Mouse (Mus musculus): ENCODE data around the gene Cacna2d1. TPM values are rescaled to one million over a fixed set of nuclear protein-coding genes. Genes with fewer than 3 reads are reported as not detected.
A peak's percentile ranks its signal among the peaks of the same experiment; 100 is the strongest.

Cacna2d1 gene
- polyA plus RNA-seq, 1 experiment: 27.2 TPM

- peaks cover 5% of the 10 kb centered on the region for H3K36me3 ChIP-seq (ENCODE audit: control insufficient read depth, insufficient read depth)
- no peak overlapping the region for H3K4me2 ChIP-seq (ENCODE audit: low read depth)
- TF ChIP-seq SRF (IDR thresholded peaks at IDR 0.05; ENCODE audit: control insufficient read depth, insufficient read length, low read depth) (no peak), E2F4 (IDR thresholded peaks at IDR 0.05; ENCODE audit: insufficient read depth) (no peak)
- no peak overlapping the region for H3K4me3 ChIP-seq
- no peaks in the 10 kb centered on the region for H3K27me3 ChIP-seq (ENCODE audit: control insufficient read depth, insufficient read depth, insufficient read length)
- H3ac ChIP-seq (ENCODE audit: control insufficient read depth, insufficient read length): no peak overlapping the region
- H3K79me2 ChIP-seq (ENCODE audit: control insufficient read depth, insufficient read depth): peaks cover 26% of the 10 kb centered on the region
These were observed 44.7 kb downstream of the Cacna2d1 start for GRCm38 (mm10) chr5:15979225-15979624.

- H3ac ChIP-seq (ENCODE audit: control insufficient read depth, insufficient read length): no peak overlapping the region
- peaks cover 1% of the 10 kb centered on the region for H3K36me3 ChIP-seq (ENCODE audit: control insufficient read depth, insufficient read depth)
- H3K4me2 ChIP-seq (ENCODE audit: low read depth): no peak overlapping the region
- no peak overlapping the region for H3K4me3 ChIP-seq
- H3K79me2 ChIP-seq (ENCODE audit: control insufficient read depth, insufficient read depth): peaks cover 28% of the 10 kb centered on the region
- no peaks in the 10 kb centered on the region for H3K27me3 ChIP-seq (ENCODE audit: control insufficient read depth, insufficient read depth, insufficient read length)
- no peak for TF ChIP-seq CEBPB (IDR thresholded peaks at IDR 0.05; ENCODE audit: insufficient read depth, poor library complexity, severe bottlenecking)
These were observed 48.1 kb downstream of the Cacna2d1 start for GRCm38 (mm10) chr5:15982573-15982972.

GRCm38 (mm10) chr5:15983354-15983753 is 48.9 kb downstream of the Cacna2d1 start:
- TF ChIP-seq MAX (IDR thresholded peaks at IDR 0.05; ENCODE audit: low read depth): no peak
- no peak for TF ChIP-seq USF1 (IDR thresholded peaks at IDR 0.05; ENCODE audit: low read depth)
- no peak for TF ChIP-seq POLR2A (IDR thresholded peaks at IDR 0.05; ENCODE audit: insufficient read length, low read depth)
- no peak for TF ChIP-seq CEBPB (IDR thresholded peaks at IDR 0.05; ENCODE audit: insufficient read depth, poor library complexity, severe bottlenecking)
- no peak for TF ChIP-seq POLR2AphosphoS2 (IDR thresholded peaks at IDR 0.05; ENCODE audit: insufficient read length, low read depth)
- no peak for TF ChIP-seq REST (IDR thresholded peaks at IDR 0.05; ENCODE audit: insufficient read depth, insufficient read length)
- no peak for TF ChIP-seq E2F4 (IDR thresholded peaks at IDR 0.05; ENCODE audit: insufficient read depth)
- no peak for TF ChIP-seq MYOG (IDR thresholded peaks at IDR 0.05; ENCODE audit: control insufficient read depth in 1 of 3, insufficient read depth in 1 of 3, insufficient read length in 2 of 3, low read depth in 2 of 3)
- TF ChIP-seq SRF (IDR thresholded peaks at IDR 0.05; ENCODE audit: control insufficient read depth, insufficient read length, low read depth): no peak
- no peak for TF ChIP-seq TCF3 (IDR thresholded peaks at IDR 0.05; ENCODE audit: insufficient read length, low read depth)
- no peak for TF ChIP-seq MYOD1 (IDR thresholded peaks at IDR 0.05; ENCODE audit: control insufficient read depth in 1 of 3, insufficient read length in 2 of 3, low read depth in 2 of 3)
- no peak for TF ChIP-seq TCF12 (IDR thresholded peaks at IDR 0.05; ENCODE audit: insufficient read depth, poor library complexity, severe bottlenecking)
- Histone ChIP-seq H3K79me2 (ENCODE audit: control insufficient read depth, insufficient read depth) (peaks cover 22% of the 10 kb centered on the region), H3K36me3 (ENCODE audit: control insufficient read depth, insufficient read depth) (no peaks in the 10 kb centered on the region), H3ac (ENCODE audit: control insufficient read depth, insufficient read length) (no peak overlapping the region), H3K4me3 (no peak overlapping the region), H3K4me2 (ENCODE audit: low read depth) (no peak overlapping the region), H3K27me3 (ENCODE audit: control insufficient read depth, insufficient read depth, insufficient read length) (no peaks in the 10 kb centered on the region)

GRCm38 (mm10) chr5:15985228-15985858 is 50.9 kb downstream of the Cacna2d1 start:
- no peak for TF ChIP-seq TCF12 (IDR thresholded peaks at IDR 0.05; ENCODE audit: insufficient read depth, poor library complexity, severe bottlenecking)
- no peak for TF ChIP-seq MYOG (IDR thresholded peaks at IDR 0.05; ENCODE audit: control insufficient read depth in 1 of 3, insufficient read depth in 1 of 3, insufficient read length in 2 of 3, low read depth in 2 of 3)
- no peak for TF ChIP-seq E2F4 (IDR thresholded peaks at IDR 0.05; ENCODE audit: insufficient read depth)
- no peak for TF ChIP-seq USF1 (IDR thresholded peaks at IDR 0.05; ENCODE audit: low read depth)
- TF ChIP-seq MYOD1 (IDR thresholded peaks at IDR 0.05; ENCODE audit: control insufficient read depth in 1 of 3, insufficient read length in 2 of 3, low read depth in 2 of 3): no peak
- no peak for TF ChIP-seq MAX (IDR thresholded peaks at IDR 0.05; ENCODE audit: low read depth)
- TF ChIP-seq POLR2AphosphoS2 (IDR thresholded peaks at IDR 0.05; ENCODE audit: insufficient read length, low read depth): no peak
- no peak for TF ChIP-seq REST (IDR thresholded peaks at IDR 0.05; ENCODE audit: insufficient read depth, insufficient read length)
- TF ChIP-seq SRF (IDR thresholded peaks at IDR 0.05; ENCODE audit: control insufficient read depth, insufficient read length, low read depth): no peak
- TF ChIP-seq TCF3 (IDR thresholded peaks at IDR 0.05; ENCODE audit: insufficient read length, low read depth): no peak
- no peak for TF ChIP-seq POLR2A (IDR thresholded peaks at IDR 0.05; ENCODE audit: insufficient read length, low read depth)
- no peak for TF ChIP-seq CEBPB (IDR thresholded peaks at IDR 0.05; ENCODE audit: insufficient read depth, poor library complexity, severe bottlenecking)
- H3K79me2 ChIP-seq (ENCODE audit: control insufficient read depth, insufficient read depth): peaks cover 15% of the 10 kb centered on the region

GRCm38 (mm10) chr5:15985901-15986300 is 51.4 kb downstream of the Cacna2d1 start:
- TF ChIP-seq MYOD1 (IDR thresholded peaks at IDR 0.05; ENCODE audit: control insufficient read depth in 1 of 3, insufficient read length in 2 of 3, low read depth in 2 of 3) (peak in 2 of 3 experiments; percentile 39 to 55), MYOG (IDR thresholded peaks at IDR 0.05; ENCODE audit: control insufficient read depth in 1 of 3, insufficient read depth in 1 of 3, insufficient read length in 2 of 3, low read depth in 2 of 3) (peak in 1 of 3 experiments; percentile 23), MAX (IDR thresholded peaks at IDR 0.05; ENCODE audit: low read depth) (no peak)
- peaks cover 17% of the 10 kb centered on the region for H3K79me2 ChIP-seq (ENCODE audit: control insufficient read depth, insufficient read depth)
- no peak overlapping the region for H3K4me3 ChIP-seq
- no peaks in the 10 kb centered on the region for H3K27me3 ChIP-seq (ENCODE audit: control insufficient read depth, insufficient read depth, insufficient read length)
- H3K36me3 ChIP-seq (ENCODE audit: control insufficient read depth, insufficient read depth): no peaks in the 10 kb centered on the region
- no peak overlapping the region for H3ac ChIP-seq (ENCODE audit: control insufficient read depth, insufficient read length)
- H3K4me2 ChIP-seq (ENCODE audit: low read depth): peak overlapping the region; percentile 57

More at GRCm38 (mm10) chr5:15985228-15985858, 50.9 kb downstream of the Cacna2d1 start:
- Histone ChIP-seq H3K36me3 (ENCODE audit: control insufficient read depth, insufficient read depth) (no peaks in the 10 kb centered on the region), H3K27me3 (ENCODE audit: control insufficient read depth, insufficient read depth, insufficient read length) (no peaks in the 10 kb centered on the region), H3K4me2 (ENCODE audit: low read depth) (peak overlapping the region; percentile 57), H3K4me3 (no peak overlapping the region), H3ac (ENCODE audit: control insufficient read depth, insufficient read length) (no peak overlapping the region)
